Mouse (Mus musculus) olfactory bulb, adult 2 months (tissue): Measurements from ENCODE around the gene Gm10563. TPM values are rescaled to one million over a fixed set of nuclear protein-coding genes. Genes with fewer than 3 reads are reported as not detected.
A peak's percentile ranks its signal among the peaks of the same experiment; 100 is the strongest.

Experiments
- H3K27ac ChIP-seq: fragments of 200-500 bp; 2 replicates; pipeline ENCODE4 v1.5.1; 2012; ENCODE audit warnings: low read depth, low read length; ENCODE audit not compliant: insufficient read depth
- H3K4me1 ChIP-seq: fragments of 200-500 bp; 2 replicates; pipeline ENCODE4 v1.6.1; 2012; ENCODE audit warnings: low read length; ENCODE audit not compliant: control insufficient read depth, insufficient read depth
- H3K4me3 ChIP-seq: fragments of 200-500 bp; 2 replicates; pipeline ENCODE4 v1.5.1; 2012; ENCODE audit warnings: mild to moderate bottlenecking, low read depth, low read length, moderate library complexity; ENCODE audit not compliant: insufficient read depth
- CTCF ChIP-seq: fragments of 200-500 bp; IDR thresholded peaks from 2 replicates; pipeline ENCODE4 v1.5.1; 2012; ENCODE audit warnings: low read depth, mild to moderate bottlenecking, low read length, moderate library complexity; ENCODE audit not compliant: insufficient read depth
- POLR2A ChIP-seq: fragments of 200-500 bp; IDR thresholded peaks from 2 replicates; pipeline ENCODE4 v1.6.1; 2012; ENCODE audit warnings: mild to moderate bottlenecking, low read depth, low read length, moderate library complexity; ENCODE audit not compliant: insufficient read depth
- WGBS: fragments of 180-500 bp; shearing (Covaris S2); methylation state at CpG from one replicate; pipeline ENCODE4 v1.1.7; 2018; 5-methylcytosine and 5-hydroxymethylcytosine counted together
- polyA plus RNA-seq: library from polyadenylated mRNA; stranded (reverse); fragments of >200 nt; gene quantifications from 2 replicates; pipeline ENCODE4 v1.2.4, GENCODE M21; 2012; ENCODE audit warnings: low replicate concordance; ENCODE audit not compliant: missing spikeins, insufficient read depth, insufficient read length

Gm10563 gene
- polyA plus RNA-seq, 1 experiment, result not detected

DNA sequence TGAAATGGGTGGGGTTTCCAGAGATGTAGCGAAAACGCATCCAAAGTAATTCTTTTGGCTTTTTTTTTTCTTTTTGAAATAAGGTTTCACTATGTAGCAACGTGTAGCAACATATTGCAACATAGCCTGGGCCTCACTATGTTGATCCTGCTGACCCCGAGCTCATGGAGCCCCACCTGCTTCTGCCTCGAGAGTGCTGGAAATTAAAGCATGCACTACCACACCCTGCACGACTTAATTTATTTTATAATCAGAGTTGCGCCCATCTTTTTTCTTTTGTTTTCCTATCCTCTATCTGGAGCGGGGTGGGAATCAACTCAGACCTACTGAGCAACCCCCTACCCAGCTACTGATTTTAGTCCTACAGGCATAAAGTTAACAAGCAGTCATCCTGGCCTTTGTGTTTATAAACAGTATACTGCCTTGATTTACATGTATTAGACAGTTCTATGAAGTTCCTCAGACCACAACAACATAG, 24.4 kb upstream of the Gm10563 start:
- Histone ChIP-seq H3K4me1 (no peaks in the 10 kb centered on the region), H3K4me3 (peak overlapping the region; percentile 59), H3K27ac (no peak overlapping the region)
- WGBS, result 1% methylated on average over 8 of the region's 8 CpGs
- TF ChIP-seq CTCF, result no peak
- TF ChIP-seq POLR2A, result no peak

DNA sequence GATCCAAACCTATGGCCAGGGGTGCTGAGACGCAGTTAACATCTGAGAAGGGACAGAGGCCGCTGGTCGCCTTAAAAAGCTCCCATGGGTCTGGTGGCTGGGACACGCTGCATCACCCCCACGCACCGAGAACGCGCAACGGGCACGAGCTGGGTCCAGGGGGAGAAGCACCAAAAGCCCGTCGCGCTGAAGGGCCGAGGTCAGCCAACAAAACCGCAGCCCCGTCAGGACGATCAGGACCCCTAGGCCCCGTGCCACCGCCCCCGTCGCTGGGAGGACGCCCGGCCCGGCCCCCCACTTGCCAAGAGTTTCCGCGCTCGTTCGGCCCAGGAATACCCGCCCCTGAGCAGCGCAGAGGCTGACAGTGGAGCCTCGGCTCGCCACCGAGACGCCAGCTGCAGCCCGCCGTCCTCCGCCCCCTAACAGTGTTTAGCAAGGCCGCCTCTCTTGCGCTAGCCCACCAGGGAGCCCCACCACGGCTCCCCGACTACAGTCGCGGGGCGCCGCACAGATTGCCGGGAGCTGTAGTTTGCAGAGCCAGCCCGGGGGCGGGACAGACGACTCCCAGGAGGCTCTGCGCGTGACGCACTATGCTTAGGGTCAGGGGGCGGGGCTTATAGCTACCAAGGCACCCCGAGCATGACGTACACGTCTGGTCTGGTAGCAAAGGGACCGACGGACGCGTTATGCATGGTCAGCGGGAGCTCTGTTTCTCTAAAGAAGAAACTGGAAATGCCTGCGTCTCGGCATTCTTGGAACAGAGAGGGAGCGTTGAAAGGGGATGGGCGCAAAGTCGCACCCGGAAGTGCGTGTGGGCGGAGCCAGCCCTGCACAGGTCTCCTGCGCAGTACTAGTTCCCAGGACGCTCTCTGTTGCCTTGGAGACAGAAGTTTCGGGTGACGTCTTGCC, 23.7 kb upstream of the Gm10563 start, which contains the start of gene Mib2:
Gene Mib2, minus strand, starts transcription at position 510 of the 909 bp plus-strand sequence.
- Histone ChIP-seq H3K4me1 (no peaks in the 10 kb centered on the region), H3K27ac (peak within 1 kb of the TSS; percentile 52), H3K4me3 (peak within 1 kb of the TSS; percentile 59)
- TF ChIP-seq CTCF (no peak), POLR2A (peak; percentile 35; the same call in 1 of the 2 replicates)
- under 1% methylated on average over 73 of the region's 73 CpGs for WGBS

DNA sequence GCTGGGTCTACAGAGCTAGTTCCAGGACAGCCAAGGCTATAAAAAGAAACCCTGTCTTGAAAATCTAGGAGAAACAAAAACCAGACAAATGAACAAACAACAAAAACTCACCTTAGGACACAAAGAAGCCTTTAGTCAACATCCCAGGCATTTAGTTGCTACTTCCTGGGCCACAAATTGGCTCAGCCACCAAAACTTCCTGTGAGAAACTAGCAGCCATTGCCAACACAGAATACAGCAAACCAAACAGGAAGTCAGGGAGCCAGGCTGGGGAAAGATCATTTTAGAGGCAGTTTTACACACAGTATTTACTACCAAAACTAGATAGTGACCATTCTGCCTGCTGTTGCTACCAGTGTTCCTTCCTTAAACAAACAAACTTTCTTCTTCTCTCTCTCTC, 21.7 kb upstream of the Gm10563 start:
- TF ChIP-seq POLR2A (no peak), CTCF (no peak)
- Histone ChIP-seq H3K27ac (no peak overlapping the region), H3K4me3 (no peak overlapping the region), H3K4me1 (no peaks in the 10 kb centered on the region; the same call in 1 of the 2 replicates)

DNA sequence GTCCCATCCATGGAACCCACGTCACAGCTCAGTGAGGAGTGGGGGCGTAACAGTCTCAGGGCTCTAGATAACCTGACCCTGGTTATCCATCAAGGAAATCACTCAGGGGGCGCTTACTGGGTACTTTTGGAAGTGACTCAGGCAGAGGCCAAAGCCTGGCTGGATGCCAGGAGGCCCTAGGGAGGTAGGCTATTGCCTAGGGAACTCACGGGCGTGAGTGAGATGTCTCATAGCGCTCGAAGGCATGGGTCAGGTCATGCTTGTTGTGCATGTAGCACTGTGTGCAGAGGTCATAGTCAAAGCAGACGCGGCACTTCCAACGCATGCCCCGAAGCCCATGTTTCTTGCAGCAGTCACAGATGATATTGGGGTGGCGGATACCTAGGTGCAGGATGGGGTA, 15.4 kb upstream of the Gm10563 start:
- TF ChIP-seq CTCF (no peak), POLR2A (no peak)
- H3K27ac ChIP-seq, result no peak overlapping the region
- no peaks in the 10 kb centered on the region; the same call in 1 of the 2 replicates for H3K4me1 ChIP-seq
- WGBS, result 80% methylated on average over 12 of the region's 12 CpGs
- no peak overlapping the region for H3K4me3 ChIP-seq

DNA sequence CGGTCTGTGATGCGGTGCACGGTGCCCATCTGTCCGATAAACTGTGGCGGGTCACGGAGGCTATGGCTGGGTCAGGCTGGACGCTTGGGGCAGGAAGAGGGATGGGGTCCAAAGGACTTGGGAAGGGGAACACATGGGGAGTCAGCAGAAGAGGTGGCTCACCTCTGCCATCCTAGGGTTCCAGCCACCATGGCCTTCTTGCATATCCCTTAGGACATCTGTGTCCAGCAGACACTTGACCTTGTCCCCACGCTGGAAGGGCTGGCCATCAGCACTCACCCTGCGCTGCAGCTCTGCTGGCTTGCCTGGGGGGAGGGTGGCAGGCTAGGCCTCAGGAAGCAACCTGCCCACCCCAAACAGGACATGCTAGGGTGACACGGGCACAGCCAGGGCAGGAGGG, 13.8 kb upstream of the Gm10563 start:
- Histone ChIP-seq H3K4me3 (no peak overlapping the region), H3K4me1 (peaks cover 7% of the 10 kb centered on the region), H3K27ac (no peak overlapping the region)
- TF ChIP-seq POLR2A, result no peak
- TF ChIP-seq CTCF, result no peak
- 87% methylated on average over 10 of the region's 10 CpGs for WGBS

DNA sequence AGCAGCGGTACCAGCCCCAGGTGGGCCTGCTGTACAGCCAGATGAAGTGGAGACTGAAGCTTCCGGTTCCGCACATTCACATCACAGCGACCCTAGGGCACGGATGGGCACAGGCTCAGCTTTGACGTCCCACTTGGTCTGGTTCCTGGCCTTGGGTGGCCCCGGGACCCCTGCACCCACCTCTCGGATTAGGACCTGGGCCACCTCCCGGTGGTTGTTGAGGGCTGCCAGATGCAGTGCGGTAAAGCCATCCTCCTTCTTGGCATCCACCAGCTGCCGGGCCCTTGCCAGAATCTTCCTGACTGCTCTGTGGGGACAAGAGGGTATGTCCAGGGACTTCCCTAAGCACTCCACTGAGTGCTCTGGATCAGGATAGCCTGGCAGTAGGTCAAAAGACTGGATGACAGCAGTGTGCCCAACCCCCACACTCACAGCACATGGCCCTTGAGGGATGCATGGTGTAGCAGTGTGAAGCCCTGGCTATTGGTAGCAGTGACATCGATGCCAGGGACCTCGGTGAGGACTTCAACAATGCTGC, 11.1 kb upstream of the Gm10563 start:
- no peak for TF ChIP-seq CTCF
- no peak for TF ChIP-seq POLR2A
- WGBS, result 89% methylated on average over 13 of the region's 13 CpGs
- H3K27ac ChIP-seq, result no peak overlapping the region
- peaks cover 21% of the 10 kb centered on the region for H3K4me1 ChIP-seq
- no peak overlapping the region for H3K4me3 ChIP-seq

DNA sequence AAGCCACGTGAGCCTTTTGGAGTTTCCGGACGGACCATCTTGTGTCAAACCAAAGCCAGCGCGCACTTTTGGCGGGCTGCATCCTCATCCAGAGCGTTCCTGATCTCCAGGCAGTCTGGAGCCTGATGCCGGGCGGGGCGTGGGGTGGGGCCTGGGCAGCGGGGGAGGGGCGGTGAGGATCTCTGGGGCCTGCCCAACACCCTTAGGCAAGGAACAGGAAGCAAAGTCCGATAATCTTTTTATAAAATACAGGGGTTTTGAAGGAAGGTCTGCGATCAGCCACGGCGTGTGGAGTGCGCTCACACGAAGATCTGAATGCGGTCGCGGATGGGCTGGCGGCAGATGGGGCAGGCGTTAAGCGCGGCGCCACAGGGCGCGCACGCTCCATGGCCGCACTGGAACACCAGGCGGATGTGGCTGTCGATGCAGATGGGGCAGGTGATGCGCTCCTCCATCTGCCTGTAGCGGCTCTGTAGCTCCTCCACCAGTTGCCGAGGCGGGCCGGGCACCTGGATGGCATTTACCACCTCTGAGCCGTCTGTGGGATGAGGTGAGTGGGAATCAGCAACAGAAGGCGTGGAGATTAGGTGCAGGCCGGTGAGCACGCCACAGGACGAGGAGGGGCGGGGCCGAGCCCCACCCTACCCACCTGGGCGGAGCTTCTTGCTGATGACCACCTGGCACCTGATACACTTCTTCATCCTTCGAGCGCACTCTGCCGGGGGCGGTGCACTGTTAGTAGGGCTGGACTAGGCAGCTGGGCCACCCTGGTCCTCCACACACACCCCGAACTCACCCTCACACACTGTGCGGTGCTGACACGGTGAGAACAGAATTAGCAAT, 9.5 kb upstream of the Gm10563 start:
- Histone ChIP-seq H3K4me1 (peaks cover 21% of the 10 kb centered on the region), H3K27ac (no peak overlapping the region), H3K4me3 (peak overlapping the region; percentile 5; the same call in 1 of the 2 replicates)
- TF ChIP-seq POLR2A (no peak), CTCF (no peak)
- 37% methylated on average over 52 of the region's 52 CpGs for WGBS

DNA sequence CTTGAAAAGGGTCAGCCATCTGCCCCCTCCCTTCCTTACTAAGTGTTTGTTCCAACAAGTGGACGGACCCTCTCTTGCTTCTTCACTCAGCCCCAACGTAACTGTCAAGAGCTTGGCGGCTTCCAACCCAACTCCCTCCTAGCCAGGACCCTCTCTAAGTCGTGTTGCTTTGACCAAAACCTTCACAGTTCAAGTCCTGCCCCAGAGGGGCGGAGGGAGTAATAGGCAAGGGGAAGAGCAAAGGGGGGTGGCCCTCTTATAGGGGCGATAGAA, 8.9 kb upstream of the Gm10563 start:
- Histone ChIP-seq H3K4me3 (no peak overlapping the region), H3K4me1 (peaks cover 21% of the 10 kb centered on the region), H3K27ac (no peak overlapping the region)
- WGBS, result 36% methylated on average over 6 of the region's 6 CpGs
- TF ChIP-seq POLR2A (no peak), CTCF (no peak)
